14 mouse cellular contexts compared by ENCODE assay signal in the genomic region with DNA sequence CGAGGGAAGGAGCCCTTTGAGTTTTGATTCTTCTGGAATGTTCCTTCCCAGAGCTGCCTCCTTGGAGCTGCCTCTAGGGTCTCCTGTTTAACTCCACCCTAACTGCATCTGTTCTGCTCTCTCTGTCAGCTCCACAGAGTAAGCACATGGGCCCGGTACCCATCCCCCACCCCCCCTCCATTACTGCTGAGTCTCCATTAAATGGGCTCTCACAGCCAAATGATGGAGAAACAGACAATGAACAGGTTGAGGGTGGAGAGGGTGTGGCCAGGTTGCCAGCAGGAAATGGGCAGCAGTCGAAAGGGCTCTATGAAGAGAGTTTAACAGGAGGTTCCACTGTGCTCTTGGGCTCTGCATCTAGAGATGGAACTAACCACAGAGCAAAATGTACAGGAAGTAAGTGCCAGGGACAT. TPM values are rescaled to one million over a fixed set of nuclear protein-coding genes. Genes with fewer than 3 reads are reported as not detected.
DNase-seq lines count a peak whose midpoint lies in the region; ATAC-seq lines count a peak whose summit lies in the region.
"Had no signal": no experiment of that assay in that cellular context is flagged by ENCODE, and none has a peak within 500 bp of the region (broad histone marks: within the 10 kb centered on the region; RNA-seq: fewer than 3 reads in every experiment).

No protein-coding gene starts in this region.

- H3K27me3 ChIP-seq in heart, embryonic 13.5 days (replicated peaks) = no peaks in the 10 kb centered on the region
- H3K27me3 ChIP-seq: forebrain, embryonic 15.5 days; neural tube, embryonic 13.5 days had no signal

- no peak for DNase-seq in heart, adult 18-20 months
- no peak for DNase-seq in cerebellum, adult 9-11 months
- DNase-seq in kidney, adult 18-20 months = no peak
- no peak for DNase-seq in retina, postnatal 1 day
- DNase-seq: cerebellum, postnatal 25 days; kidney, postnatal 25 days; lung, postnatal 36 days had no signal

- H3K27ac ChIP-seq in heart, embryonic 13.5 days (replicated peaks) = peak overlapping the region; percentile 83
- H3K27ac ChIP-seq: forebrain, embryonic 15.5 days; neural tube, embryonic 13.5 days had no signal

- H3K4me1 ChIP-seq in heart, embryonic 13.5 days = peaks cover 53% of the 10 kb centered on the region

- peak overlapping the region; percentile 45 for H3K9ac ChIP-seq in heart, embryonic 13.5 days
- H3K9ac ChIP-seq: forebrain, embryonic 15.5 days; neural tube, embryonic 13.5 days had no signal

- H3K36me3 ChIP-seq in heart, embryonic 13.5 days = no peaks in the 10 kb centered on the region
- H3K36me3 ChIP-seq: forebrain, embryonic 15.5 days; G1E; neural tube, embryonic 13.5 days had no signal

- no peak overlapping the region for H3K4me3 ChIP-seq in heart, embryonic 13.5 days
- H3K4me3 ChIP-seq: forebrain, embryonic 15.5 days; neural tube, embryonic 13.5 days had no signal

- 40% methylated on average over 3 of the region's 3 CpGs for WGBS in heart, embryonic 13.5 days

- no peaks in the 10 kb centered on the region for H3K9me3 ChIP-seq in heart, embryonic 13.5 days
- H3K9me3 ChIP-seq: forebrain, embryonic 15.5 days; neural tube, embryonic 13.5 days had no signal

- H3K4me2 ChIP-seq in heart, embryonic 13.5 days = peak overlapping the region; percentile 39; the same call in 1 of the 2 replicates
- H3K4me2 ChIP-seq: forebrain, embryonic 15.5 days; neural tube, embryonic 13.5 days had no signal

- ATAC-seq in heart, embryonic 13.5 days (ENCODE audit: extremely low read depth, insufficient number of reproducible peaks, low FRiP score, low TSS enrichment) = no peak
- peak; percentile 80 for ATAC-seq in CD4-positive, CD25-positive, alpha-beta regulatory T cell, adult 4 months
- peak; percentile 37 for ATAC-seq in common myeloid progenitor, adult 5-6 weeks (replicated peaks; ENCODE audit: low read depth, poor library complexity, severe bottlenecking)
- peak; percentile 33; the same call in 1 of the 2 replicates for ATAC-seq in megakaryocyte, adult 5-6 weeks (ENCODE audit: poor library complexity, severe bottlenecking)
- ATAC-seq: forebrain, embryonic 15.5 days had no signal

RNA-seq across cellular contexts. Expression of a gene that starts 41.0 kb away (rescaled TPM):
- polyA plus RNA-seq in heart, embryonic 13.5 days (2015; fragmentation: Nextera tagmentation; extraction: Ambion mirVana) = 59.8 and 61.9 TPM in 2 replicates
- 10 to 100 TPM; 27.5 to 37.9 TPM for total RNA-seq in heart, adult 18-20 months (2021)
- 10 to 100 TPM; 60.0 to 60.9 TPM for polyA plus RNA-seq in CD4-positive, CD25-positive, alpha-beta regulatory T cell, adult 4 months (2017; shearing (Covaris generic))
- 40.5 and 53.3 TPM in 2 replicates for total RNA-seq in common myeloid progenitor, adult 5-6 weeks (2017)
- 26.2 and 27.6 TPM in 2 replicates for total RNA-seq in megakaryocyte, adult 5-6 weeks (2015)
- total RNA-seq in megakaryocyte, adult 5-6 weeks (2017) = 21.6 and 23.9 TPM in 2 replicates
